In the genomic region with DNA sequence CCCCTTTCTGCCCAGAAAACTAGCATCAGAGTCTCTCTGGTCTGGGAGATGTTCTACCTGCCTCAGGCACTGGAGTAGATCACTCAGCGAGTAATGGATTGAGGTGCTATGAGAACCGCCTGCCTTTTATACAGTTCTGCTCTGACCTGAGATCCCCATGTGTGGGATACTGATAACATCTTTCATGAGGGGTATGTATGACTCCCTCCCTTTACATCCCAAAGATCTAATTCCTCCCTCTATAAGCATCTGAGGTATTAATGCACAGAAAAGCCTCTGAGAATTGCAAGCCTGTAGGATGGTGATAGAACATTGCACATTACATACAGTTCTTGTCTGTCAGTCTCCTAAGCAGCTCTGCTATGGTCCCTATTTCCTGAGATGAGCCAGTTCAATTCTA, we compare ENCODE assay signal across 24 mouse cellular contexts. TPM values are rescaled to one million over a fixed set of nuclear protein-coding genes. Genes with fewer than 3 reads are reported as not detected.
"Had no signal": no experiment of that assay in that cellular context is flagged by ENCODE, and none has a peak within 500 bp of the region (broad histone marks: within the 10 kb centered on the region; RNA-seq: fewer than 3 reads in every experiment).

A gene (minus strand): TSS at position 101 of the 400 bp plus-strand sequence.

- H3K36me3 ChIP-seq: neural tube, embryonic 12.5 days; neural tube, embryonic 13.5 days; neural tube, embryonic 15.5 days; stomach, embryonic 15.5 days had no signal

- H3K27me3 ChIP-seq: neural tube, embryonic 12.5 days; neural tube, embryonic 13.5 days; neural tube, embryonic 15.5 days; stomach, embryonic 15.5 days had no signal

- H3K4me2 ChIP-seq: neural tube, embryonic 12.5 days; neural tube, embryonic 13.5 days; neural tube, embryonic 15.5 days; stomach, embryonic 15.5 days had no signal

- H3K9me3 ChIP-seq: neural tube, embryonic 12.5 days; neural tube, embryonic 13.5 days; neural tube, embryonic 15.5 days; stomach, embryonic 15.5 days had no signal

- H3K27ac ChIP-seq: neural tube, embryonic 12.5 days; neural tube, embryonic 13.5 days; neural tube, embryonic 15.5 days; stomach, embryonic 15.5 days had no signal

- H3K9ac ChIP-seq: neural tube, embryonic 12.5 days; neural tube, embryonic 13.5 days; neural tube, embryonic 15.5 days; stomach, embryonic 15.5 days had no signal

- H3K4me1 ChIP-seq: neural tube, embryonic 12.5 days; stomach, embryonic 15.5 days had no signal

- DNase-seq: retina, postnatal 1 day; right cerebral cortex, adult 18-20 months; right cerebral cortex, postnatal 14 days; right cerebral cortex, postnatal 25 days; right cerebral cortex, postnatal 4 days; spleen, adult 18-20 months; thymus, adult 18-20 months; thymus, adult 2 months; thymus, postnatal 14 days; thymus, postnatal 25 days; thymus, postnatal 36 days; thymus, postnatal 4 days had no signal

- H3K4me3 ChIP-seq: neural tube, embryonic 12.5 days; neural tube, embryonic 13.5 days; neural tube, embryonic 15.5 days; stomach, embryonic 15.5 days had no signal

RNA-seq across cellular contexts. Expression of the gene that starts here (rescaled TPM):
- total RNA-seq: neutrophil, adult 5-6 weeks had no signal
- polyA plus RNA-seq: neural tube, embryonic 11.5 days; neural tube, embryonic 12.5 days; neural tube, embryonic 13.5 days; neural tube, embryonic 14.5 days; neural tube, embryonic 15.5 days; small intestine, adult 2 months; spleen, adult 2 months; stomach, embryonic 14.5 days; stomach, embryonic 15.5 days; testis, adult 2 months; urinary bladder, adult 2 months had no signal
